Mouse (Mus musculus) bone marrow macrophage, adult 2 months (primary cell): ENCODE measurements around the gene AA986860.

Experiments used
- CTCF ChIP-seq: IDR thresholded peaks from 2 replicates; pipeline ENCODE4 v1.5.1; 2012; ENCODE audit warnings: low read depth, mild to moderate bottlenecking, low read length, moderate library complexity
- POLR2A ChIP-seq: IDR thresholded peaks from 2 replicates; pipeline ENCODE4 v1.6.1; 2012; ENCODE audit warnings: mild to moderate bottlenecking, low read depth, low read length, borderline replicate concordance

DNA sequence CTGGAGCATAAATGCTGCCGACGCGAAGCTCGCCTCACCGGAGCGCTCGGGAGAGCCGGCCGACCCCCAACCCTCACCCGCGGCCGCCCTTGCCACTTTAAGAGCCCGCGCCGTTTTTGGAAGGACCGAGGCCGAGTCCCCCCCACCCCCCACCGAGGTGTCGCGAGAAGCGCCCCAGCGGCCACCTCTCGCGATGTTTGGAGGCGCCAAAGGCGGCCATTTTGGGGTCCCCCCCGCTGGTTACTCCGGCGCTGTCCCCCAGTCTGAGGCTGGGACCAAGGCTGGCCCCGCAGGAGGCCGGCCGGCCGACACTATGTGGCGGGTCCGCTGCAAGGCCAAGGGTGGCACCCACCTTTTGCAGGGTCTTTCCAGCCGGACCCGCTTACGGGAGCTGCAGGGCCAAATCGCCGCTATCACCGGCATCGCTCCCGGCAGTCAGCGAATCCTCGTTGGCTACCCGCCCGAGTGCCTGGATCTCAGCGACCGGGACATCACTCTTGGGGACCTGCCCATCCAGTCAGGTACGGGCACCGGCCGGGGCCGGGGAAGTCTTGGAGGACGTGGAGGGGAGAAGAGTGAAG, 14.4 kb upstream of the AA986860 start, which contains the start of gene Yod1:
- no peak for TF ChIP-seq CTCF
- TF ChIP-seq POLR2A: no peak
